Mouse (Mus musculus) hindbrain, embryonic 13.5 days (tissue): Measurements from ENCODE around the gene Acap1. TPM values are rescaled to one million over a fixed set of nuclear protein-coding genes. Genes with fewer than 3 reads are reported as not detected.

Experiments
- ATAC-seq: fragments of 200-750 bp; cut with Nextera tagmentation; 2 replicates; pipeline ENCODE4 v1.8.0; 2017; ENCODE audit warnings: moderate TSS enrichment; ENCODE audit not compliant: low FRiP score
- H3K27ac ChIP-seq: fragments of 300-500 bp; sonication (generic); 2 replicates; pipeline ENCODE4 v1.5.1; 2015; ENCODE audit warnings: inconsistent platforms, mild to moderate bottlenecking, moderate library complexity
- H3K27me3 ChIP-seq: fragments of 300-500 bp; sonication (generic); 2 replicates; pipeline ENCODE4 v1.6.1; 2015; ENCODE audit warnings: mild to moderate bottlenecking, inconsistent platforms
- H3K36me3 ChIP-seq: fragments of 300-500 bp; sonication (generic); 2 replicates; pipeline ENCODE4 v1.6.1; 2015; ENCODE audit warnings: mild to moderate bottlenecking, inconsistent platforms
- H3K4me1 ChIP-seq: fragments of 300-500 bp; sonication (generic); replicated peaks from 2 replicates; pipeline ENCODE4 v1.6.1; 2015; ENCODE audit warnings: inconsistent platforms
- H3K4me2 ChIP-seq: fragments of 300-500 bp; sonication (generic); 2 replicates; pipeline ENCODE4 v1.6.1; 2015; ENCODE audit warnings: inconsistent platforms, mild to moderate bottlenecking, moderate library complexity
- H3K4me3 ChIP-seq: fragments of 300-500 bp; sonication (generic); 2 replicates; pipeline ENCODE4 v1.5.1; 2015; ENCODE audit warnings: mild to moderate bottlenecking, inconsistent platforms
- H3K9ac ChIP-seq: fragments of 300-500 bp; sonication (generic); 2 replicates; pipeline ENCODE4 v1.6.1; 2015; ENCODE audit warnings: mild to moderate bottlenecking, inconsistent platforms
- H3K9me3 ChIP-seq: fragments of 300-500 bp; sonication (generic); 2 replicates; pipeline ENCODE4 v1.6.1; 2016; ENCODE audit warnings: inconsistent platforms
- WGBS: fragments of 180-500 bp; shearing (Covaris S2); methylation state at CpG from one replicate; pipeline ENCODE4 v1.1.7; 2015; 5-methylcytosine and 5-hydroxymethylcytosine counted together
- microRNA-seq: library from miRNA; unstranded; fragments of <30 nt; microRNA quantifications from one replicate; pipeline ENCODE4, GENCODE M21; 2016
- polyA plus RNA-seq: library from polyadenylated mRNA; unstranded; fragments of >200 nt; fragmentation: Nextera tagmentation; extraction: Ambion mirVana; gene quantifications from 2 replicates; pipeline ENCODE4 v1.2.1, GENCODE M21; 2015

The Acap1 gene
- polyA plus RNA-seq, 1 experiment from 2014 or later, result 0.17 TPM

DNA sequence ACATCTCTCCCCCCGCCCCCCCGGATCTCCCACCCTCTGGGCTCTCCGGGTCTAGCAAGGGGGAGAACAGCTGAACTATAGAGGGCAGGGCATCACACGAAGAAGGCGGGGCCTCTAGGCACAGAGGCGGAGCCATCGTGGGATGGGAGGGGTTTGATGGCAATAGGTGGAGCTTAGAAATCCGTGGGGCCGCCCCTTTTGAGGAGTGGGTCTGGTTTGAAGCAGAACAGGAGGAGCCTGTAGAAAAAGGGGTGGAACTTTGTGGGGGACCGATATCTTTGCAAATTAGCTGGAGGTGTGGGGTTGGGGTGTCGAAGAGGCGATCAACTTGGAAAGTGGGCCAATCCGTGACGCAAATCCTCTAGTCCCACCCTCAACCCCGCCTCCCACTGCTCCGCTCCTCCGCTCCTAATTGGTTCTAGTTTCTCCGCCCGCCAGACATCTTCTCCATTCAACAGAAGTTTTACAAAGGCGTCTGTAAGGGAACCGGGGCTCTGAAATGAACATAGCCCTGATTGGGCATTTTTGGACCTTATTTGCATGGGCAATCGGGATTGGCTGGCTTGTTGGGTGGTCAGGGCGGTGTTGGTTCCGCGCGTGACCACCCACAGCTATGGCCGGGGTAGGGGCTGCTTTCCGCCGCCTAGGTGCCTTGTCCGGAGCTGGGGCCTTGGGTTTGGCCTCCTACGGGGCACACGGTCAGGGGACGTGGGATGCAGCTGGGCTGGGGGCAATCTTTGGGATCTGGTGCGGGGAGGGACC is 57.2 kb downstream of the Acap1 start, which contains the start of gene Tmem256:
Gene Tmem256, plus strand, starts transcription at position 563 of the 762 bp plus-strand sequence.
- ATAC-seq, result peak; percentile 91
- peaks cover 8% of the 10 kb centered on the region for H3K36me3 ChIP-seq
- WGBS, result 1% methylated on average over 34 of the region's 34 CpGs

DNA sequence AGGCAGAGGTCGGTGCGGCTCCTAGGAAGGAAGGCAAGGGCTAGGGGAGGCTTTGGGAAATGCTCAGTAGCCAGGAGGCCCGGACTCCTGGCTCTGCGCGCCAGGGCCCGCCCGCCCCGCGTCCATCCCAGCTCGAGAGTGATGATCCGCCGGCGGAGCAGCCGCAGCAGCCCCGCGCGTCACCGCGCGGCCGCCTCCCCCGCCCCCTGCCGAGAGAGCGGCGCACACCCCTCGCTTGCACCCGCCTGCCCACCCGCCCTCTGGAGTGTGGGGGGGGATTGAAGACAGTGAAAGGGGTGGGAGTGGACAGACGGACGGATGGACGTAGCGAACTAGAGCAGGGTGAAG is 57.8 kb downstream of the Acap1 start, which contains the start of gene Nlgn2:
Gene Nlgn2, minus strand, starts transcription at position 181 of the 348 bp plus-strand sequence.
- H3K9ac ChIP-seq, result peak within 1 kb of the TSS; percentile 99
- peak; percentile 77 for ATAC-seq
- peak within 1 kb of the TSS; percentile 99 for H3K4me2 ChIP-seq
- peak within 1 kb of the TSS; percentile 98 for H3K4me3 ChIP-seq
- H3K9me3 ChIP-seq, result no peaks in the 10 kb centered on the region
- H3K36me3 ChIP-seq, result peaks cover 14% of the 10 kb centered on the region
- H3K27me3 ChIP-seq, result no peaks in the 10 kb centered on the region
- H3K4me1 ChIP-seq, result peaks cover 46% of the 10 kb centered on the region
- H3K27ac ChIP-seq, result peak within 1 kb of the TSS; percentile 99
- under 1% methylated on average over 32 of the region's 32 CpGs for WGBS

More for the DNA sequence above, 57.2 kb downstream of the Acap1 start, which contains the start of gene Tmem256:
- Histone ChIP-seq H3K27ac (peak within 1 kb of the TSS; percentile 99), H3K9ac (peak within 1 kb of the TSS; percentile 99), H3K27me3 (no peaks in the 10 kb centered on the region), H3K4me2 (peak within 1 kb of the TSS; percentile 99), H3K9me3 (no peaks in the 10 kb centered on the region), H3K4me1 (peaks cover 41% of the 10 kb centered on the region), H3K4me3 (peak within 1 kb of the TSS; percentile 98)

DNA sequence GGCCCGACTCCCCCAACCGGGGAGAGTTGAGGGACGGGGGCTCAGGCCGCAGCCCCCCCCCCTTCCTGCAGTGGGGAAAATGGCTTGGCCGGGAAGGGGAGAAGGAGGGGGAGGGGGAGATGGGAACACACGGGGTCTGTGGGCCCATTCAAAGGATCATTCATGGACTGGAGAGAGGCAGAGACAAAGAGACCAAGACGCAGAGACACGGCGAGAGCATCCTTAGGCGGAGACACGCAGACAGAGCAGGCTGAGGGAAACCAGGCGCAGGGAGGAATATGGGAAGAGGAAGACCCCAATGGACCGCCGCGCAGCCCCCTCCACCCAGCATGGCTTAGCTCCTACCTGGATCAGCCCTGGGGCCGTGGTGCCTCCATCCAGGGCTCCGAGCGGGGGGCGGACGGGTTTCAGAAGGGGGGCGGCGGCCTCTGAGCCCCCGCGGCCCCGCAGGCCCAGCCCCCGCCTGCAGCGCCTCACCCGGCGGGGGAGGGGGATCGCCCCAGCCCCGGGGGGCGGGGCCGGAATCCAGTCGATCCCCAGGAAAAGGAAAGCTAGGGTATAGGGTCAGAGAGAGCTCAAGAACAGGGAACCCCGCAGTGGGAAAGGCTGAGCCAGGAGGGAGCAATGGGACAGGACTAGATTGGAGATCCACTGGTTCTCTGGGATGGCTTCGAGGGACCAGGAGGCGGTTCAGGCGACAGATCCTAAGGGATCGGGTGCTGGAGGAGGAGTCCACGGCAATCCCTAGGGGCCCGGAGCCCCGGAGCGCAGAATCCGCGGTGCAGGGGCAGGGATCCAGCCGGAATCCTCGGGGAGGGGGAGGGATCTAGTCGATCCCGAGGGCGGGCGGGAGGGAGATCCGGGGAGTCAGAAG is 58.4 kb downstream of the Acap1 start:
- Histone ChIP-seq H3K9ac (peak overlapping the region; percentile 99), H3K36me3 (peaks cover 20% of the 10 kb centered on the region), H3K27ac (peak overlapping the region; percentile 99), H3K4me3 (peak overlapping the region; percentile 98), H3K4me1 (peaks cover 53% of the 10 kb centered on the region), H3K9me3 (no peaks in the 10 kb centered on the region), H3K4me2 (peak overlapping the region; percentile 99), H3K27me3 (no peaks in the 10 kb centered on the region)
- peak; percentile 2; the same call in 1 of the 2 replicates for ATAC-seq
- under 1% methylated on average over 43 of the region's 52 CpGs for WGBS

DNA sequence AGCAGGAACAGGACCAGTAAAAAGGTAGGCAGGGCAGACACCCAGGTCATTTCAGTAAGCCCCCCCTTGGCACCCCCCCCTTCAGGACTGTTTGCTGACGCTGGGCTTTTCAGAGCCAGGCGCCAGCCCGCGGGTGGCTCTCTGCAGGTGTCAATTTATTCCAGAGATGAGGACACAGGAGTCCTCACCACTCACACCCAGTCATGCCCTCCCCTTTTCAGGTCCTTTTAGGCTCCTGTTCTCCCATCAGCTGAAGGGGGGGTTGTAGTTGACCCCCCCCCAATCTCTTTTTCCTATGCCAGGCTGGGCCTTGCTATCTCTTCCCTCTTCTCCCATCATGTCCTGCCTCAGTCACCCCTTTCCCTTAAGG is 59.4 kb downstream of the Acap1 start:
- H3K4me2 ChIP-seq, result peak overlapping the region; percentile 99
- ATAC-seq, result no peak
- peaks cover 28% of the 10 kb centered on the region for H3K36me3 ChIP-seq
- peak overlapping the region; percentile 98 for H3K4me3 ChIP-seq
- no peaks in the 10 kb centered on the region for H3K9me3 ChIP-seq
- H3K9ac ChIP-seq, result peak overlapping the region; percentile 99
- H3K27me3 ChIP-seq, result no peaks in the 10 kb centered on the region
- WGBS, result 7% methylated on average over 4 of the region's 4 CpGs
- peak overlapping the region; percentile 99 for H3K27ac ChIP-seq
- H3K4me1 ChIP-seq, result peaks cover 53% of the 10 kb centered on the region

GRCm38 (mm10) chr11:69835326-69835965 is 59.9 kb downstream of the Acap1 start:
- 2% methylated on average over 9 of the region's 9 CpGs for WGBS
- no peaks in the 10 kb centered on the region for H3K27me3 ChIP-seq
- peaks cover 53% of the 10 kb centered on the region for H3K4me1 ChIP-seq
- H3K9me3 ChIP-seq, result no peaks in the 10 kb centered on the region
- peak overlapping the region; percentile 99 for H3K4me2 ChIP-seq
- ATAC-seq, result no peak
- H3K9ac ChIP-seq, result peak overlapping the region; percentile 99
- H3K27ac ChIP-seq, result peak overlapping the region; percentile 99
- peak overlapping the region; percentile 98 for H3K4me3 ChIP-seq
- H3K36me3 ChIP-seq, result peaks cover 32% of the 10 kb centered on the region

DNA sequence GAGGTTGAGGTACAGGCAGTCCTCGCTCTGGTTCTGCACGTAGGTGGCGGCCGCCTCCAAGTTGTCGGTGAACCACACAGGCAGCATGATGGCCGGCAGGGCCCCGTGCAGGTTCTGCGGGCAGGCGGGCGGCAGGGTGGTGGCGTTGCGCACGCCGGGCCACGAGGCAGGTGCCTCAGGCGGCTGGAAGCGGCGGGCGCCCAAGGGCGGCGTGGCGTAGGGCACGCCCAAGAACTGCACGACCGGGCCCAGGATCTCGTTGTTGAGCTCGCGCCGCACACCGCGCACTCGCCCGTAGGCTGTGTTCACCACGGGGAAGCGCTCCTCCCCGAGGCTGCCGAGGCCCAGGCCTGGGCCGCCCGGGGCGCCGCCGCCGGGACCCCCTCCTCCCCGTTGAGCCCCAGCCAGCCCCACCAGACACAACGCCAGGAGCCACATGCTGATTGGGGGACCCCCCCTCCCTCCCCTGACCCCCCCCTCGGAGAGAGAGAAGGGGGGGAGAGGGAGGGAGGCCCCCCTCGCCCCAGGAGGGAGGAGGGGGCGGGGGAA is 61.3 kb downstream of the Acap1 start:
- Histone ChIP-seq H3K27ac (peak overlapping the region; percentile 99; the same call in 1 of the 2 replicates), H3K4me3 (peak overlapping the region; percentile 98), H3K4me2 (peak overlapping the region; percentile 99), H3K36me3 (peaks cover 37% of the 10 kb centered on the region), H3K9me3 (no peaks in the 10 kb centered on the region), H3K4me1 (peaks cover 52% of the 10 kb centered on the region), H3K9ac (peak overlapping the region; percentile 99), H3K27me3 (no peaks in the 10 kb centered on the region)
- WGBS, result 4% methylated on average over 43 of the region's 48 CpGs
- no peak for ATAC-seq

DNA sequence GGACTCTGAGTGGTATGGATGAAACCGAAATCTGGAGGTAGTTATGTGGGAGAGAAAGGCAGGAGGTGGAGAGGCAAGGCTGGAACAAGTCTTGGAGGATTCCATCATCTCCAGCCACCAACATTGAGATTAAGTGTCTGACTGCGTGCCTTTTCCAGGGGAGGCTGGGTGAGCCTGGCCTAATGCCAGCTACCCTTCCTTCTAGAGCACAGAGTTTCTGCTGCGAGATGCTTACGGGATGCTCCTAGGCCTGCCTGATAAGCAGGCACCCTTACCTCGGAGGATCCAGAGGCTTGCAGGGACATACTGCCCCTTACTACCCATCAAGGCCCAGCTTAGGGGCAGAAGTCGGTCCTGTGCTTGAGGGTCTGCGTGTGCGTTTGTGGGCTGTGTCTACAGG is 61.8 kb downstream of the Acap1 start:
- Histone ChIP-seq H3K27ac (0 out of 2 replicates have a peak overlapping the region, but pooled peaks have one; percentile 99), H3K4me1 (peaks cover 52% of the 10 kb centered on the region), H3K4me2 (peak overlapping the region; percentile 99), H3K36me3 (peaks cover 42% of the 10 kb centered on the region), H3K9ac (peak overlapping the region; percentile 99), H3K4me3 (peak overlapping the region; percentile 98), H3K27me3 (no peaks in the 10 kb centered on the region), H3K9me3 (no peaks in the 10 kb centered on the region)
- ATAC-seq, result no peak
- 52% methylated on average over 8 of the region's 8 CpGs for WGBS

Small RNAs within 50 kb of the gene (microRNA-seq; reads per million reads assigned to microRNA genes)
- not detected for gene Mir6924

Other genes starting within 250 kb of the Acap1 start
- gene Sox15, start 240.2 kb downstream of the Acap1 start, polyA plus RNA-seq, result not detected in 2 replicates
- gene Mpdu1, start 232.9 kb downstream of the Acap1 start, polyA plus RNA-seq, result 95.0 and 104 TPM in 2 replicates
- gene Cd68, start 229.4 kb downstream of the Acap1 start, polyA plus RNA-seq, result 9.0 and 9.8 TPM in 2 replicates
- gene Eif4a1, start 223.1 kb downstream of the Acap1 start, polyA plus RNA-seq, result 528 and 537 TPM in 2 replicates
- 94.7 and 95.9 TPM in 2 replicates for gene Senp3, start 213.5 kb downstream of the Acap1 start, polyA plus RNA-seq
- 0.36 and 0.53 TPM in 2 replicates for gene Tnfsf13, start 209.8 kb downstream of the Acap1 start, polyA plus RNA-seq
- 1.8 and 3.6 TPM in 2 replicates for gene Tnfsf12, start 199.7 kb downstream of the Acap1 start, polyA plus RNA-seq
- gene Tnfsfm13, start 199.4 kb downstream of the Acap1 start, polyA plus RNA-seq, result 0.98 and 1.2 TPM in 2 replicates
- gene Polr2a, start 136.9 kb downstream of the Acap1 start, polyA plus RNA-seq, result 18.8 and 20.4 TPM in 2 replicates
- gene Slc35g3, start 133.6 kb downstream of the Acap1 start, polyA plus RNA-seq, result 0.35 and 0.87 TPM in 2 replicates
- gene Zbtb4, start 129.6 kb downstream of the Acap1 start, polyA plus RNA-seq, result 3.2 TPM in 2 replicates
- gene Chrnb1, start 99.6 kb downstream of the Acap1 start, polyA plus RNA-seq, result 1.5 and 2.6 TPM in 2 replicates
- 4.8 and 5.5 TPM in 2 replicates for gene Fgf11, start 93.7 kb downstream of the Acap1 start, polyA plus RNA-seq
- 1.1 TPM in 2 replicates for gene Tmem102, start 89.9 kb downstream of the Acap1 start, polyA plus RNA-seq
- gene Gm39566, start 80.2 kb downstream of the Acap1 start, polyA plus RNA-seq, result not detected in 2 replicates
- gene Spem2, start 77.1 kb downstream of the Acap1 start, polyA plus RNA-seq, result 0.10 TPM in 1 of 2 replicates, not detected in the other
- 0.70 and 0.81 TPM in 2 replicates for gene Spem1, start 73.4 kb downstream of the Acap1 start, polyA plus RNA-seq
- gene Nlgn2, start 57.8 kb downstream of the Acap1 start, polyA plus RNA-seq, result 21.4 and 22.0 TPM in 2 replicates
- gene Tmem256, start 57.0 kb downstream of the Acap1 start, polyA plus RNA-seq, result 368 and 374 TPM in 2 replicates
- gene Plscr3, start 49.2 kb downstream of the Acap1 start, polyA plus RNA-seq, result 51.7 and 53.7 TPM in 2 replicates
- 0.13 and 0.23 TPM in 2 replicates for gene Tnk1, start 36.8 kb downstream of the Acap1 start, polyA plus RNA-seq
- gene Tmem95, start 17.5 kb downstream of the Acap1 start, polyA plus RNA-seq, result not detected in 2 replicates
- gene Kctd11, start 14.1 kb downstream of the Acap1 start, polyA plus RNA-seq, result 2.0 and 2.5 TPM in 2 replicates
- gene 2810408A11Rik, start 5.4 kb upstream of the Acap1 start, polyA plus RNA-seq, result 10.3 and 11.7 TPM in 2 replicates
- 18.8 and 22.6 TPM in 2 replicates for gene Neurl4, start 5.5 kb upstream of the Acap1 start, polyA plus RNA-seq
- 72.4 and 77.3 TPM in 2 replicates for gene Gps2, start 18.3 kb upstream of the Acap1 start, polyA plus RNA-seq
- gene Eif5a, start 26.4 kb upstream of the Acap1 start, polyA plus RNA-seq, result 1,129 and 1,134 TPM in 2 replicates
- gene Ybx2, start 40.3 kb upstream of the Acap1 start, polyA plus RNA-seq, result 4.0 and 7.1 TPM in 2 replicates
- gene Slc2a4, start 52.6 kb upstream of the Acap1 start, polyA plus RNA-seq, result 3.9 and 4.0 TPM in 2 replicates
- gene Cldn7, start 69.2 kb upstream of the Acap1 start, polyA plus RNA-seq, result 0.38 and 0.87 TPM in 2 replicates
- gene Ctdnep1, start 85.6 kb upstream of the Acap1 start, polyA plus RNA-seq, result 22.4 and 22.7 TPM in 2 replicates
- 149 and 154 TPM in 2 replicates for gene Elp5, start 87.0 kb upstream of the Acap1 start, polyA plus RNA-seq
- gene Gabarap, start 95.6 kb upstream of the Acap1 start, polyA plus RNA-seq, result 670 and 709 TPM in 2 replicates
- 72.9 and 74.8 TPM in 2 replicates for gene Phf23, start 100.2 kb upstream of the Acap1 start, polyA plus RNA-seq
- gene Dvl2, start 105.1 kb upstream of the Acap1 start, polyA plus RNA-seq, result 26.8 and 28.6 TPM in 2 replicates
- gene Acadvl, start 119.9 kb upstream of the Acap1 start, polyA plus RNA-seq, result 56.9 and 59.4 TPM in 2 replicates
- gene Dlg4, start 121.4 kb upstream of the Acap1 start, polyA plus RNA-seq, result 28.1 TPM in 2 replicates
- 1.5 and 1.7 TPM in 2 replicates for gene Asgr1, start 158.5 kb upstream of the Acap1 start, polyA plus RNA-seq
- gene Asgr2, start 197.1 kb upstream of the Acap1 start, polyA plus RNA-seq, result not detected in 2 replicates
- 0.88 and 0.95 TPM in 2 replicates for gene Mgl2, start 234.8 kb upstream of the Acap1 start, polyA plus RNA-seq